In the genomic region with DNA sequence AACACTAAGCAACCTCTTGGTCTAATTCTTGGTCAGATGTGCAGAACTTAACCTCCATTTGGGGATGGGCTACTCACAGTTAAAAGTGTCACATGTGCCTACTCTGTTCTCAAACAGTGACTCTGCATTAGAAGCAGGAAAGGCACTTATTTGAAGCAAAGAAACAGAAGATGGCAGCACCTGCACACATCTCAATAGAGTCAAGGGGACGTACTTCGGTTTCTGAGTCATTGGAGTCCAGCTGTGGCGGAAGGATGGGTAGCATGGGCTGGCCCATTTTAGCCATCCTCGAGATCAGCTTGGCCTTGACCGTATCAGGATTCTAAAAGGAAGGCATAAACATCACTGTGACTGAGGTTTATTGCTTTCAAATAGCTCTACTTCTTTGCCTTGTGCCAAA, we compare ENCODE assay signal across 17 mouse cellular contexts. TPM values are rescaled to one million over a fixed set of nuclear protein-coding genes. Genes with fewer than 3 reads are reported as not detected.
DNase-seq lines count a peak whose midpoint lies in the region; ATAC-seq and TF ChIP-seq lines count a peak whose summit lies in the region.
"Had no signal": no experiment of that assay in that cellular context is flagged by ENCODE, and none has a peak within 500 bp of the region (broad histone marks: within the 10 kb centered on the region; RNA-seq: fewer than 3 reads in every experiment).

No protein-coding gene starts in this region.

- H3K9me3 ChIP-seq in liver, embryonic 14.5 days (ENCODE audit: control insufficient read depth, low read length): no peaks in the 10 kb centered on the region
- H3K9me3 ChIP-seq in liver, embryonic 11.5 days (ENCODE audit: control insufficient read depth, low read length): no peaks in the 10 kb centered on the region
- H3K9me3 ChIP-seq in neural tube, embryonic 15.5 days (replicated peaks): no peaks in the 10 kb centered on the region
- H3K9me3 ChIP-seq: heart, embryonic 10.5 days; limb, embryonic 15.5 days; midbrain, embryonic 12.5 days had no signal

- no peak overlapping the region for H3K4me2 ChIP-seq in liver, embryonic 14.5 days (ENCODE audit: low read depth)
- no peak overlapping the region for H3K4me2 ChIP-seq in liver, embryonic 11.5 days
- H3K4me2 ChIP-seq in neural tube, embryonic 15.5 days: no peak overlapping the region
- H3K4me2 ChIP-seq: limb, embryonic 15.5 days; midbrain, embryonic 12.5 days had no signal

- H3K36me3 ChIP-seq in liver, embryonic 14.5 days (replicated peaks; ENCODE audit: control insufficient read depth, insufficient read depth, low read depth): peaks cover 24% of the 10 kb centered on the region
- H3K36me3 ChIP-seq in liver, embryonic 11.5 days (ENCODE audit: control insufficient read depth, insufficient read depth, low read length): peaks cover 11% of the 10 kb centered on the region; the same call in 1 of the 2 replicates
- H3K36me3 ChIP-seq in neural tube, embryonic 15.5 days: peaks cover 73% of the 10 kb centered on the region

- H3K4me3 ChIP-seq in liver, embryonic 14.5 days (ENCODE audit: insufficient read depth in 1 of 2, low read depth in 2 of 2, low read length in 2 of 2): no peak overlapping the region
- H3K4me3 ChIP-seq in liver, embryonic 11.5 days (ENCODE audit: low read depth, low read length): no peak overlapping the region
- no peak overlapping the region for H3K4me3 ChIP-seq in neural tube, embryonic 15.5 days (replicated peaks)
- H3K4me3 ChIP-seq: heart, embryonic 10.5 days; limb, embryonic 15.5 days; midbrain, embryonic 12.5 days had no signal

- no peak for ATAC-seq in liver, embryonic 14.5 days (ENCODE audit: insufficient read depth)
- ATAC-seq in liver, embryonic 11.5 days (replicated peaks; ENCODE audit: low FRiP score): no peak
- ATAC-seq in megakaryocyte progenitor cell, adult 5-6 weeks (replicated peaks; ENCODE audit: poor library complexity): 0 out of 2 replicates have a peak, but pooled peaks have one; percentile 19
- ATAC-seq in neural tube, embryonic 15.5 days (ENCODE audit: low FRiP score): no peak
- ATAC-seq: CD4-positive, CD25-positive, alpha-beta regulatory T cell, adult 4 months; Patski had no signal

- H3K27me3 ChIP-seq in liver, embryonic 14.5 days (ENCODE audit: control insufficient read depth, insufficient read depth, low read length): no peaks in the 10 kb centered on the region
- no peaks in the 10 kb centered on the region for H3K27me3 ChIP-seq in liver, embryonic 11.5 days (replicated peaks; ENCODE audit: control insufficient read depth, insufficient read depth, low read length)
- H3K27me3 ChIP-seq in neural tube, embryonic 15.5 days (replicated peaks): no peaks in the 10 kb centered on the region
- H3K27me3 ChIP-seq: limb, embryonic 15.5 days; midbrain, embryonic 12.5 days; Patski had no signal

- no peak overlapping the region for H3K27ac ChIP-seq in liver, embryonic 14.5 days
- H3K27ac ChIP-seq in liver, embryonic 11.5 days (ENCODE audit: low read depth, low read length): no peak overlapping the region
- H3K27ac ChIP-seq in neural tube, embryonic 15.5 days (replicated peaks): no peak overlapping the region
- H3K27ac ChIP-seq: heart, embryonic 10.5 days; limb, embryonic 15.5 days; midbrain, embryonic 12.5 days had no signal

- peaks cover 0 to 14% of the 10 kb centered on the region in 2 experiments; a peak in 3 of 4 replicates for H3K4me1 ChIP-seq in liver, embryonic 14.5 days (replicated peaks; ENCODE audit: control insufficient read depth in 2 of 2, insufficient read depth in 2 of 2, low read length in 1 of 2)
- H3K4me1 ChIP-seq in liver, embryonic 11.5 days (replicated peaks; ENCODE audit: control insufficient read depth, insufficient read depth, low read length): peaks cover 15% of the 10 kb centered on the region
- H3K4me1 ChIP-seq in neural tube, embryonic 15.5 days: no peaks in the 10 kb centered on the region
- H3K4me1 ChIP-seq: heart, embryonic 10.5 days; limb, embryonic 15.5 days; midbrain, embryonic 12.5 days had no signal

- no peak for TF ChIP-seq EP300 in liver, embryonic 14.5 days (IDR thresholded peaks at IDR 0.05; ENCODE audit: low read depth)

- no peak overlapping the region for H3K9ac ChIP-seq in liver, embryonic 14.5 days (replicated peaks)
- H3K9ac ChIP-seq in liver, embryonic 11.5 days (ENCODE audit: low read depth, low read length): no peak overlapping the region
- H3K9ac ChIP-seq in neural tube, embryonic 15.5 days (replicated peaks): no peak overlapping the region
- H3K9ac ChIP-seq: limb, embryonic 15.5 days; midbrain, embryonic 12.5 days had no signal

- WGBS in liver, embryonic 14.5 days (ENCODE audit: insufficient replicate concordance): 71% methylated on average over 5 of the region's 5 CpGs
- WGBS in liver, embryonic 11.5 days: 83% methylated on average over 5 of the region's 5 CpGs
- WGBS in neural tube, embryonic 15.5 days: 80% methylated on average over 5 of the region's 5 CpGs

- peak; percentile 86 for DNase-seq in heart, adult 11 months
- DNase-seq in heart, adult 8-10 months (ENCODE audit: low spot score): no peak
- no peak for DNase-seq in liver, embryonic 14.5 days (ENCODE audit: low read depth in 3 of 3, low spot score in 3 of 3)
- no peak for DNase-seq in liver, embryonic 11.5 days (ENCODE audit: low spot score)
- peak; percentile 38 for DNase-seq in ES-CJ7 (ENCODE audit: low read depth, low spot score)
- DNase-seq: adrenal gland, adult 8-10 months; cerebellum, postnatal 14 days; heart, postnatal 4 days; right cerebral cortex, postnatal 4 days; thymus, postnatal 36 days had no signal

- TF ChIP-seq CTCF in liver, embryonic 14.5 days (IDR thresholded peaks at IDR 0.05; ENCODE audit: low read depth): peak; percentile 32

RNA-seq across cellular contexts. Expression of gene Fkbp15, which starts 28.4 kb away (rescaled TPM):
- total RNA-seq in heart, adult 8-10 months (2022): 10 to 100 TPM; 18.1 to 22.2 (median 20.3) TPM
- polyA plus RNA-seq in liver, embryonic 14.5 days (2012; rRNA removed): 7.4 and 9.6 TPM in 2 replicates
- 9.7 and 11.2 TPM in 2 replicates for polyA plus RNA-seq in liver, embryonic 14.5 days (2014; fragmentation: Nextera tagmentation; extraction: Ambion mirVana)
- 26.9 and 29.9 TPM in 2 replicates for polyA plus RNA-seq in liver, embryonic 11.5 days (2014; fragmentation: Nextera tagmentation; extraction: Ambion mirVana)
- total RNA-seq in megakaryocyte progenitor cell, adult 5-6 weeks (2015): 22.1 and 24.8 TPM in 2 replicates
- 41.4 and 49.9 TPM in 2 replicates for total RNA-seq in megakaryocyte progenitor cell, adult 5-6 weeks (2017)
- polyA plus RNA-seq in neural tube, embryonic 15.5 days (2015; fragmentation: Nextera tagmentation; extraction: Ambion mirVana): 22.6 and 24.2 TPM in 2 replicates

RNA-seq across cellular contexts. Expression of gene Slc31a1, which starts 28.6 kb away (rescaled TPM):
- total RNA-seq in heart, adult 8-10 months (2022): 10 to 100 TPM; 14.2 to 18.2 (median 15.2) TPM
- 17.3 and 22.4 TPM in 2 replicates for polyA plus RNA-seq in liver, embryonic 14.5 days (2012; rRNA removed)
- 36.6 and 41.3 TPM in 2 replicates for polyA plus RNA-seq in liver, embryonic 14.5 days (2014; fragmentation: Nextera tagmentation; extraction: Ambion mirVana)
- 48.6 and 56.8 TPM in 2 replicates for polyA plus RNA-seq in liver, embryonic 11.5 days (2014; fragmentation: Nextera tagmentation; extraction: Ambion mirVana)
- 19.3 and 22.3 TPM in 2 replicates for total RNA-seq in megakaryocyte progenitor cell, adult 5-6 weeks (2015)
- 18.4 and 18.9 TPM in 2 replicates for total RNA-seq in megakaryocyte progenitor cell, adult 5-6 weeks (2017)
- polyA plus RNA-seq in neural tube, embryonic 15.5 days (2015; fragmentation: Nextera tagmentation; extraction: Ambion mirVana): 32.2 and 36.5 TPM in 2 replicates

Comparison
In these comparisons a context has a peak if more than half of its experiments do, and no peak if none do; other contexts are left out.
1. DNase-seq: peak in heart, adult 11 months (single experiment) and ES-CJ7 (single experiment); none in heart, adult 8-10 months (single experiment), liver, embryonic 14.5 days (0 of 3) and liver, embryonic 11.5 days (single experiment).